Mouse (Mus musculus): Measurements from ENCODE around the gene Apobec3.
"Not testable (repeated sequence)": the region's sequence is repeated elsewhere in the genome, so short reads cannot be mapped to it uniquely, and the experiment has no call there.

Apobec3 gene

DNA sequence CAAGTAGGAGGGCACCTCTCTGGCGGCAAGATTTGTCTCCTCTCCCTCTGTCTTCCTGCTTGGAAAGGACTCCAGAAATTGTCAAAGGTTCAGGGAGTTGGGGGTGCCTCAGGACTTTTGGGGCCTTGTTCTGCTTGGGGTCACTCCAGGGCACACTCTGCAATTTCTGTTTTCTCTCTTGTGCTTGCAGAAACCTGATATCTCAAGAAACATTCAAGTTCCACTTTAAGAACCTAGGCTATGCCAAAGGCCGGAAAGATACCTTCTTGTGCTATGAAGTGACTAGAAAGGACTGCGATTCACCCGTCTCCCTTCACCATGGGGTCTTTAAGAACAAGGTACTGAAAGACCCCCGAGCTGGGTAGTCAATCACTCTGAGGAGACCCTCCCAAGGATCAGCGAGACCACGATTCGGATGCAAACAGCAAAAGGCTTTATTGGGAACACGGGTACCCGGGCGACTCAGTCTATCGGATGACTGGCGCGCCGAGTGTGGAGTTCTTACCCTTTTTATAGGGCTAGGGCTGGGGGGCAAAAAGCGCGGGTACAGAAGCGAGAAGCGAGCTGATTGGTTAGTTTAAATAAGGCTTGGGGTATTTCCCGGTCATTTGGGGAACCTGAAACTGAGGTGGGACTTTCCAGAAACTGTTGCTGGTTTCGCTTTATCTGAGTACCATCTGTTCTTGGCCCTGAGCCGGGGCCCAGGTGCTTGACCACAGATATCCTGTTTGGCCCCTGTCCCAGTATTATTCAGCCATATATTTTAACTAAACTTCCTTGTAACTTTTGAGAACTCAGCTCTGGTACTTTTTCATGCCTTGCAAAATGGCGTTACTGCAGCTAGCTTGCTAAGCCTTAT, 4.0 kb downstream of the Apobec3 start:
- not testable (repeated sequence) for DNase-seq (ENCODE audit: low read depth, low spot score)

DNA sequence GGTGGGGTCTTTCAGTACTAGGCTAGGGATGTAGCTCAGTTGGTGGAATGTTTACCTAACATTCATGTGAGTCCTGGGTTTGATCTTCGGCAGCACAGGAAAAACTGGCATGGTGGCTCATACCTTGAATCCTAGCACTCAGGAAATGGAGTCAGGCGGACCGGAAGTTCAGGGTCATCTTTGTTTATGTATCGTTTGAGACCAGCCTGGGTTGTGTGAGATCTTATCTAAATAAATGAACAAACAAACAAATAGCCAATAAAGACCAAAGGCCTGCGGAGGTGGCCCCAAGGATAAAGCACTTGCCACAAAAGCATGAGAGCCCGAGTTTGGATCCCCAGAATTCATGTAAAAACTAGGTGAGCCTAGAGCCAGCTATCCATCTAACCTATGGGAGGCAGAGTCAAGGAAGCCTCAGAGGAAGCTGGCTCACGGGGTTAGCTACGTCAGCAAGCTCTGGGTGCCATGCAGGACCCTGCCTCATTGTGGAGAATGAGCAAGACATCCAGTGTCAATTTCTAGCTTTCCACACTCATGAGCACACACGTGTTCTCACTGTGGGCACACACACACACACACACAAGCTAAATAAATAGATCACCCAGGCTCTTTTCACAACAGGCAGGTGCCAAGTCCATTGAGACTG, 4.7 kb downstream of the Apobec3 start:
- DNase-seq (ENCODE audit: low read depth, low spot score) = no peak

GRCm38 (mm10) chr15:79898988-79899387, 7.5 kb downstream of the Apobec3 start:
- no peak for DNase-seq (ENCODE audit: low read depth, low spot score)

- no peak for DNase-seq (ENCODE audit: low read depth, low spot score)
These were observed 8.5 kb downstream of the Apobec3 start for GRCm38 (mm10) chr15:79899828-79900510.

DNA sequence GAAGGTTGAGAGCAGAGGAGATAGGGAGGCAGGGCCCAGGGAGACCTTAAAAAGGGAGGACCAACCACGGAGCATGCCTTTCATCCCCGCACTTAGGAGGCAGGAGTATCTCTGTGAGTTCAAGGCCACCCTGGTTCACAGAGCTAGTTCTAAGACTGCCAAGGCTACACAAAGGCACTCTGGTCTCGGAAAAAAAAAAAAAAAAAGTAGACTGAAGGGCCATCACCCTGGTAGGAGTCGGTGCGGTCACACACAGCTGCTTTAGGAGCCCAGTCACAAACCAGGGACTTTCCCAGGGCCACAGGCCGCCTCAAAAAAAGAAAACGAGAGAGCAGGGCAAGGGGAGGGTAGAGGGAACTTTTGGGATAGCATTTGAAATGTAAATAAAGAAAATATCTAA, 9.3 kb downstream of the Apobec3 start:
- no peak for DNase-seq (ENCODE audit: low read depth, low spot score)

GRCm38 (mm10) chr15:79901399-79901798, 9.9 kb downstream of the Apobec3 start:
- no peak for DNase-seq (ENCODE audit: low read depth, low spot score)

- not testable (repeated sequence) for DNase-seq (ENCODE audit: low read depth, low spot score)
These were observed 11.6 kb downstream of the Apobec3 start for GRCm38 (mm10) chr15:79903081-79903480.

- DNase-seq (ENCODE audit: low read depth, low spot score) = no peak
These were observed 12.5 kb downstream of the Apobec3 start for GRCm38 (mm10) chr15:79903963-79904362.

GRCm38 (mm10) chr15:79904678-79905077, 13.2 kb downstream of the Apobec3 start:
- DNase-seq (ENCODE audit: low read depth, low spot score) = not testable (repeated sequence)

DNA sequence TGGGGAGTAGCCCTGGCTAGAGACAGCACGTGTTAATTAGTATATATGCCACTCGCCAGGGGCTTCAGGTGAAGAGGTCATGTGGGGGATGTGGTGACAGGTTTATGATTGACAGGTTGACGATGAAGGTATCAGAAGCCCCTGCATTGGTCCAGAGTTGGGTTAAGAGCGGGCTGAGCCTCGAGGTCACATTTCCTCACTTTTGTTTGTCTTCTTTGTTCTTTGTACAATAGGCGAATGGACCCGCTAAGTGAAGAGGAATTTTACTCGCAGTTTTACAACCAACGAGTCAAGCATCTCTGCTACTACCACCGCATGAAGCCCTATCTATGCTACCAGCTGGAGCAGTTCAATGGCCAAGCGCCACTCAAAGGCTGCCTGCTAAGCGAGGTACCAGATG, 13.8 kb downstream of the Apobec3 start:
- DNase-seq (ENCODE audit: low read depth, low spot score) = no peak

DNA sequence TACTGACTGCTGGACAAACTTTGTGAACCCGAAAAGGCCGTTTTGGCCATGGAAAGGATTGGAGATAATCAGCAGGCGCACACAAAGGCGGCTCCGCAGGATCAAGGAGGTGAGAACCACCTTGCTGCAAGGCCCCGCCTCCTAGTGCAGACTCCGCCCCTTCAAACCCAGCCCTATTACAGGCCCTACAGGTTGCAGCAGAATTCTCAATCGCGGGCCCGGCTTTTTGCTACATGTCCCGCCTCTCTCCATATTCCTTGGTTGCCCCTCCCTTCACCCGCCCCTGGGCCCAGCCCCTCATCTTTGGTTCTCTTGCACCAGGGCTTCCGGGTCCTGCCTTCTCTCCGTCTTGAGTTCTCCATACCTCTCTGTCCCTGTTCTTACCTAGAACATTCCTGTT, 15.4 kb downstream of the Apobec3 start:
- DNase-seq (ENCODE audit: low read depth, low spot score) = no peak

DNA sequence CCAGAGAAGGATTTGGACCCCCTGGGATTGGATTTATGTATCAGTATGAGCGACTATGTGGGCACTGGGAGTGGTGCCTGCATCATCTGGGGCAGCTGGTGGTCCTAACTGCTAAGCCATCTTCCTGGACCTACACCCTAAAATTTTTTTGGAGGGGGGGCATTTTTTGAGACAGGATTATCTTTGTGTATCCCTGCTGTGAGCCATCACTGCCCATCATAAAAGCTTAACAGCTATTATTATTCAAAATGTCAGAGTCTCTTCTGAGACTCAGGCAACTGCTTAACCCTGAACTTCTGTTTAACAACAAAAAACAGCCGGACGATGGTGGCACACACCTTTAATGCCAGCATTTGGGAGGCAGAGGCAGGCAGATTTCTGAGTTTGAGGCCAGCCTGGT, 17.5 kb downstream of the Apobec3 start:
- not testable (repeated sequence) for DNase-seq (ENCODE audit: low read depth, low spot score)

GRCm38 (mm10) chr15:79910812-79911211, 19.4 kb downstream of the Apobec3 start:
- not testable (repeated sequence) for DNase-seq (ENCODE audit: low read depth, low spot score)

DNA sequence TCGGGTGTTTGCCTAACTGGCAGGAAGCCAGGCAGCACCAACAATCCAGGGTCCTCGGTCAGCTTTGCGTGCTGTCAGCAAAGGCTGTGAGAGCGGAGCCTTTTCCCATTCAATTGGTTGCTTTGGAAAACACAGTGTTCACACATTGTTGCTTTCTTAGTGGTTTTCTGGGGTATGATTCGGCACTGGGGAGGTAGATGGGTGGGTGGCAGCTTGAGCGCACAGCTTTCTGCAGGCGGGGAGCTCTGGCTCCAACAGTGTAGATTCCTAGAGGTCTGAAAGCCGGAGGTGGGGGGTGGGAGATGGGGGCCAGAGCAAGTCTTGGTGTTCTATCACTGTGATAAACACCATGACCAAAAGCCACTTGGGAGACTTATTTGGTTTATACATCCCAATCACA, 19.9 kb downstream of the Apobec3 start:
- DNase-seq (ENCODE audit: low read depth, low spot score) = no peak

DNA sequence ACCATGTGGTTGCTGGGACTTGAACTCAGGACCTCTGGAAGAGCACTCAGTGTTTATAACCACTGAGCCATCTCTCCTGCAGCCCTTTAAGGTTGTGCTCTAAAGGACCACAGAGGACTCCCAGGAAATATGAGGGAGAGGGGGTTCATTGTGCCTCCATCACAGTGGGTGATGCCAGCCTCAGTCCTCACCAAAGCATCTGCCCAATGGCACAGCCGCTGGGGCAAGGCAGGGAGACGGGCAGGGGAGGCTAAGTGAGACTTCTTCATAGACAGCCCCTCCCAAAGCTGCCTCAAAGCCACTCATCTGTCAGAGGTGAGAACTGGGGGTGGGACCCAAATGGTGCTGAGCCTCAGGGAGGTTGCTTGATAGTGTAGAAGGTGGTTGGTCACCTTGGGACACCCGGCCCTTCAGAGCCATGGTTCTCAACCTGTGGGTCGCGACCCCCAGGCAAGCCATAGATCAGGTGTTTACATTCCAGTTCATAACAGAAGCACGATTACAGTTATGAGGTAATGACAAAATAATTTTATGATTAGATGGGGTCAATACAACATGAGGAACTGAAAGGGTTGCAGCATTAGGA, 22.4 kb downstream of the Apobec3 start:
- no peak for DNase-seq (ENCODE audit: low read depth, low spot score)

- DNase-seq (ENCODE audit: low read depth, low spot score) = no peak
These were observed 22.9 kb downstream of the Apobec3 start for GRCm38 (mm10) chr15:79914357-79914756.

DNA sequence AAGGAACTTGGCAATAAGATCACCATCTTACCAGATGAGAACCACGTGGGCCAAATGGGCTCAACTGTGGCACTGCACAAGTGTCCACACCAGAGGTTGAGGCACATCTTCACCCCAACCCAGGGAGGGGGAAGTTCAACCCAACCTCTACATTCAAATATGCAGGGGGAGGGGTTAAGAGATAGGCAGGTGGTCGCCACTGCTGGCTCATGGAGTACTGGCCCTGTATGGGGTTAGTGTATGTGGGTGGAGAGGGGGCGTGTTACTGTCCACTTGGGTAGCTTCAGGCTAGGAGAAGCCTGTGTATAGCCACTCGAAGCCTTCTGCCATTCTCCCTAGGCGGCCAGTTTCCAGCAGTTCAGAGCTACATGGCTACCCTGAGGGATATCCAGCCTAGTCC, 24.7 kb downstream of the Apobec3 start:
- no peak for DNase-seq (ENCODE audit: low read depth, low spot score)

DNA sequence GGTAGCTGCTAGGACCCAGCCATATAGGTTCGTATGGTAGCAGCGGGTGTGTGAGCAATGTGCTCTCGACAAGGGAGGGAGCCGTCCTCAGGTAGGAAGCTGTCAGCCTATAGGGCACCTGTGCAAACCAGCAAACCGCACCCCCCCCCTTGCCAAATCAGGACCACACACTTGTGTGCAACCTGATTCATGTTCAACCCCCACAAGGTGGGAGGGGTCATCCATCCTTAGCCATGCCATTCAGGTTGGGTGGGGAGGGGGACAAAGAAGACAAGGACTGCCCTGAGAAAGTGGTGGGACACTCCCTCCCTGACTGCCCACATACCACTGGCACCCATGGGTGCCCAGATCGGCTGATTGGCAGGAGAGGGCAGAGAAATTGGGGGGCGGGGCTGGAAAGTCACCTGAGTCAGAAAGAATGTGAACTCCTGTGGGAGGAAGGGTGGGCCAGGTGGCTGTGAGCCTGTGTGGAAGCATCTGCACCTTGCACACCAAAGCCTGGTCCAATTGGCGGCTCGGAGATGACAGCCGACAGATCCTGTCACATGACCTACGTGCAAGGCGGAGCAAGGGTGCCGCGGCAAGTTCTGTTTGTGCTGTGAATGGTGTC, 25.8 kb downstream of the Apobec3 start:
- no peak for DNase-seq (ENCODE audit: low read depth, low spot score)

GRCm38 (mm10) chr15:79918485-79918884, 27.0 kb downstream of the Apobec3 start:
- no peak for DNase-seq (ENCODE audit: low read depth, low spot score)

GRCm38 (mm10) chr15:79919787-79920186, 28.3 kb downstream of the Apobec3 start:
- DNase-seq (ENCODE audit: low read depth, low spot score) = no peak

GRCm38 (mm10) chr15:79926856-79927416, 35.5 kb downstream of the Apobec3 start:
- no peak for DNase-seq (ENCODE audit: low read depth, low spot score)
